Mouse (Mus musculus) Patski (cell line): Measurements from ENCODE around the gene Hrk. TPM values are rescaled to one million over a fixed set of nuclear protein-coding genes. Genes with fewer than 3 reads are reported as not detected.

ENCODE experiments used
- ATAC-seq: fragments of 100-300 bp; one replicate; pipeline ENCODE4 v1.8.0; 2021
- CTCF ChIA-PET: fragments of 350-600 bp; sonication (Branson Sonifier 250); formaldehyde crosslinking; loops from one replicate; lab custom pipeline; 2022; ENCODE audit warnings: inconsistent platforms; lab: Charles Lee
- POLR2A ChIA-PET: fragments of 350-600 bp; sonication (Branson Sonifier 250); formaldehyde crosslinking; loops from one replicate; lab custom pipeline; 2022; ENCODE audit warnings: antibody characterized with exemption, inconsistent platforms; lab: Charles Lee
- DNase-seq: peaks from one replicate; pipeline ENCODE4 v3.0.0-alpha.2; 2011; ENCODE audit warnings: low read depth, low spot score
- H3K27me3 ChIP-seq: fragments of 371-371 bp; one replicate; pipeline ENCODE4 v1.5.1; 2021
- CTCF ChIP-seq: fragments of 100-300 bp; IDR thresholded peaks from one replicate; pipeline ENCODE4 v1.5.1; 2021
- in situ Hi-C: fragments of 300-500 bp; cut with MboI; formaldehyde crosslinking; loops from 3 replicates; pipeline ENCODE4 v1.11.1; 2018; ENCODE audit warnings: low pct_unique_long_range_greater_than_20kb, mixed read lengths
- polyA plus RNA-seq: library from polyadenylated mRNA; unstranded; gene quantifications from one replicate; pipeline ENCODE4 v1.2.3, GENCODE M21; 2021

The Hrk gene
- 0.14 TPM for polyA plus RNA-seq

DNA sequence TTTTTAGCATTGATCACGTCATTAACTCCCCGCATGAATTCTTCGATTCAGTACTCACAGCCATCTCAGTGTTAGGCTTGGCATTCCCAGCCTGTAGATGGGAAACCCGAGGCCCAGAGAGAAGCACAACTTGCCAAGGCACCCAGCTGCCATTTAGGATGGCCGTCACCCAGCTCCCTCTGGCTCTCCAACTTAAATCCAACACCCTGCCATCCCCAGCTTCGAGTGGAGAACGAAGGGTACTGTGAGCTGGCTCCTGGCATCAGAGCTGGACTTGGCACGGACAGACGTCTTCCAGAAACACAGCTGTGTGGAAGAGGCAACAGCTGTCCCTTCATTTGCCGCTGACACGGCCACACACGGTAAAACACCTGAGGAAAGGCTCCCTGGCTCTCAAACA lies at the start of gene Hrk:
Hrk (plus strand) TSS at position 68 of the 400 bp plus-strand sequence.
- CTCF ChIA-PET: no interaction called here
- H3K27me3 ChIP-seq: peaks cover 35% of the 10 kb centered on the region
- no peak for DNase-seq

DNA sequence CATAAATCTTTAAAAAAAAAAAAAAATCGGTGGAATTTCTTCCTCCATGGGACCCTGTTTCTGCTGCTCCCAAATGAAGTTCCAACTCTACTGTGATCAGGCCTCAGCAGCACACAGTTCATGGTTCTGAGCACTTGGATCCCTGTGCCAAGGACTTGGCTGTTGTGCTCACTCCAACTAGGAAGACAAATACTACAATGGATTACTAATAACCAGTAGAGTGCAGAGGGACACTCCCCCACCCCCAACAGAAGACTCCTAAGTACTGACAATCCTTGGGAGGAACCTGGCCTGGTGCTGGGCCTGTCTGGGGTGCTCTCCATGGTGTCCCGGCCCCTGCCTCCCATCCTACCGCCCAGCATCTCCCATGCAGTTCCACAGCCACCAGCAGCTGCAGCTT lies 46.1 kb upstream of the Hrk start:
- ATAC-seq (no peak), DNase-seq (no peak)
- no peak for TF ChIP-seq CTCF
- in situ Hi-C loops: no loop called here
- ChIA-PET CTCF (no interaction called here), POLR2A (no interaction called here)
- H3K27me3 ChIP-seq: no peaks in the 10 kb centered on the region

More for the DNA sequence above, at the start of gene Hrk:
- no peak for TF ChIP-seq CTCF
- no peak for ATAC-seq
- POLR2A ChIA-PET: no interaction called here
- in situ Hi-C loops: no loop called here

- DNase-seq (no peak), ATAC-seq (no peak)
- in situ Hi-C loops: no loop called here
- no peak for TF ChIP-seq CTCF
- POLR2A ChIA-PET: no interaction called here
- CTCF ChIA-PET: no interaction called here
- H3K27me3 ChIP-seq: no peaks in the 10 kb centered on the region
Measured at GRCm38 (mm10) chr5:118118922-118119321, 45.5 kb upstream of the Hrk start.

DNA sequence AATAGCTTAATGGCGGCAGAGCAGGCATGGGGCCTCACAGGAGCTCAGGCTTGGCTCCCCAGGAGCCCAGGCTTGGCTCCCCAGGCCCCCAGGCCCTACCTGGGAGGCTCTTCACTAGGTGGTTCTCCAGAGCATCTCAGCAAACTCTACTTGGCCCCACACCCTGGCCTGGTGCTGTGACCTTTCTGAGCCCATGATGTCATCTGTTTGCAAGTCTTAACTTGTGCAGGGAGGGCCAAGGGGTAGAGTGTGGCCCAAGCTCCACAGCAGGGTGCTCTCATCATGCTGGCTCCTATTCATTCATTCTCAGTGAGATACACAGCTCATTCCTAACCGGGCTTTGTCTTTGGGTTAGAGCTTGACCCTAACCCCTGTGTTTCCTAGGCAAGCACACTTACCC lies 43.8 kb upstream of the Hrk start:
- DNase-seq: no peak
- no peak for TF ChIP-seq CTCF
- no peak for ATAC-seq
- ChIA-PET CTCF (interaction anchor here (1.0 to 1.3 kb wide), 2 partner anchors 13 to 33 kb away, joined by 3 to 5 read pairs; no protein-coding TSS in a partner anchor), POLR2A (no interaction called here)
- in situ Hi-C loops: no loop called here
- no peaks in the 10 kb centered on the region for H3K27me3 ChIP-seq

- no peak for TF ChIP-seq CTCF
- H3K27me3 ChIP-seq: no peaks in the 10 kb centered on the region
- in situ Hi-C loops: no loop called here
- POLR2A ChIA-PET: no interaction called here
- DNase-seq (no peak), ATAC-seq (no peak)
- CTCF ChIA-PET: interaction anchor here (0.9 kb wide), 1 partner anchor 10 kb away, joined by 3 read pairs; no protein-coding TSS in a partner anchor
Measured at GRCm38 (mm10) chr5:118121928-118122327, 42.5 kb upstream of the Hrk start.

DNA sequence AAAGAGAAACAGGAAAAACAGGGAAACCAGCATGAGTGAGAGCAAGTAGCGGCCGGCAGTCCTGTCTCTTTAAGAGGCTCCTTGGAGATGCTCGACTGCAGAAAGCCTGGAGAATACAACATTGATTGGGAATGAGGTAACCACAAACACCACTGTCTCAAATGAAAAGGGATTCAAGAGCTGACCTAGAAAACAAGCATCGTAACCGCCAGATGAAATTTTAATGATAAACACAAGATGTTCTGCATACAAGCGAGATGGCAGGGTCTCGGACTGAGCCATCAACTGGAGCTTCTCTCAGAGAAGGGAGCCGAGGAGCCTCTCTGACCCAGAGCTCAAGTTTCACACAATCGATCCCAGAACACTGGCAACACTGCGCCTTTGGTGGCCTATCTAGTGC lies 41.4 kb upstream of the Hrk start:
- ChIA-PET CTCF (interaction anchor here (1.2 kb wide), 1 partner anchor 11 kb away, joined by 5 read pairs; no protein-coding TSS in a partner anchor), POLR2A (no interaction called here)
- DNase-seq (no peak), ATAC-seq (no peak)
- in situ Hi-C loops: no loop called here
- no peak for TF ChIP-seq CTCF
- no peaks in the 10 kb centered on the region for H3K27me3 ChIP-seq

DNA sequence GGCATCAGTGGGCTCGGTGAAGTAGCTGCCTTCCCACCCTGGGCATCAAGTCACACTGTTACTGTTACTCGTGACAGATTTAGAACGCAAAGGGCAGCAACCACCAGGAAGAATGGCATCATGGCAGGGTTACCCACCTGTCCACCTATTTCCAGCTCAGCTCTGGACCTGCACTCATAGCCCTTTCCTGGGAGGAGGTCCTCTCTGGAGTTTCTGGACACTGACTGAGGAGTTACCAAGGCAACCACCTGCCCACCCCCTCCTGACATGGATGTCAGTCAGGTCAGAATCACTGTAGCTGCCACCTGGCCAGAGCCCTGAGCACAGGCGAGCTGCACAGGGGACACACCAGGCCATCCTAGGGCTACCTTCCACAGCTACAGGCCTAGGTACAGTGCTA lies 37.8 kb upstream of the Hrk start:
- DNase-seq: no peak
- in situ Hi-C loops: no loop called here
- TF ChIP-seq CTCF: no peak
- no peak for ATAC-seq
- ChIA-PET CTCF (interaction anchor here (1.1 to 1.3 kb wide), 2 partner anchors 10 to 11 kb away, joined by 3 read pairs; no protein-coding TSS in a partner anchor), POLR2A (interaction anchor here (0.5 kb wide), 1 partner anchor 867 kb away, joined by 3 read pairs; no protein-coding TSS in a partner anchor)
- H3K27me3 ChIP-seq: no peaks in the 10 kb centered on the region

DNA sequence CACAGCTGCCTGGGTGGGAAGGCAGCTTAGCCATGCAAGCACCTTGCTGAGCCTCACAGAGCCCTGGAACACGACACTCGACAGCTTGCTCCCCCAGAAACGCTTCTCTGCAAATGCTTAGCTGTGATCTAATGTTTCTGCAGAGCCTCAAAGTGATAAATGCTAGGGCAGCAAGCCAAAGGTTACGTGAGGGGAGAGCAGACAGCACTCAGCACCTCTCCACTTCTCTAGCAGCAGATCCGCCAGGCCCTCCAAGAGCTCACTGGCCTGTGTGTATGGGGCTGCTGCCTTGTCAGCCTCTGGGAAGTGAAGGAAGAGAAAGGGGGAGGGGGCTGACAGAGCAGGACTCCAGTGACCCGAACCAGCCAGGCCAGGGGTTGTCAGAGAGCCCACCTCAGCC lies 36.2 kb upstream of the Hrk start:
- TF ChIP-seq CTCF: no peak
- ATAC-seq (no peak), DNase-seq (no peak)
- H3K27me3 ChIP-seq: no peaks in the 10 kb centered on the region
- in situ Hi-C loops: no loop called here
- ChIA-PET POLR2A (no interaction called here), CTCF (no interaction called here)

DNA sequence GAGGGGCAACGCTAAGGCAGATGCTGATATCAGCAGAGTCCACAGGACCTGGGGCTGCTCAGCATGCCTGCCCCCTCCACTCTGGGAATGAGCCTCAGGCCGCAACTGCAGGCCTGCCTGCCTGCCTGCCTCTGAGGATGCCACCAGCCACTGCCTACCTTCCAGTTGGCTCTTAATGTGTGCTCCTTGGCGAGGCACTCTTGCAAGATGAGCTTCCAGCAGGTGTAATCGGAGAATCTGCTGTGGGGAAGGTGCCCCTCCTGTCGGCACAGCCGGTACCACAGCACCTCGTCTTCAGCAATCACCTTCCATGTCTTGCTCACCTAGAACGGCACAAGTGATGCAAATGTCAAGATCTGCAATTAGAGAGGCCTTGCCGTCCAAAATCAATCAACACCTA lies 35.8 kb upstream of the Hrk start:
- in situ Hi-C loops: no loop called here
- CTCF ChIA-PET: no interaction called here
- DNase-seq: no peak
- no peaks in the 10 kb centered on the region for H3K27me3 ChIP-seq
- POLR2A ChIA-PET: no interaction called here
- TF ChIP-seq CTCF: no peak
- ATAC-seq: no peak

DNA sequence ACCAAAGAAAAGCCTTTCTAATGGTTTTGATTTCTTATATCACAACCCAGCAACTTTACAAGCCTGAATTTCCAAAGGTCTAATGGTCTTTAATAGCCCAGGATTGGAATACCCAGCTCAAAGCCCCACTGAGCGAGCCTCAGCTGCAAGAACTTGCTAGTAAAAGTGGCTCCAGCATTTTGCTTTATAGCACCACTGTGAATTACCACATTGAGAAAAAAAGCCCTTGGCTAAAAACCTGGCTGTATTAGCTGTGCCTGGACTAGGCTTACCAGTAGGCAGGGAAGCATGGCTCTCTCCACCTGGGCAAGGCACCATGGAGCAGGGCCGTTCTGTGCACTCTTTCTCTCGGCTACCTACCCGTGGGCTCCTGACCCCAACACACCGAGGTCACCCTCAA lies 28.1 kb upstream of the Hrk start:
- DNase-seq (no peak), ATAC-seq (no peak)
- ChIA-PET POLR2A (no interaction called here), CTCF (interaction anchor here (1.0 kb wide), 1 partner anchor 67 kb away, joined by 3 read pairs; no protein-coding TSS in a partner anchor)
- no peaks in the 10 kb centered on the region for H3K27me3 ChIP-seq
- TF ChIP-seq CTCF: no peak
- in situ Hi-C loops: no loop called here

- TF ChIP-seq CTCF: no peak
- in situ Hi-C loops: no loop called here
- POLR2A ChIA-PET: no interaction called here
- no peaks in the 10 kb centered on the region for H3K27me3 ChIP-seq
- DNase-seq (no peak), ATAC-seq (no peak)
- CTCF ChIA-PET: interaction anchor here (1.2 kb wide), 1 partner anchor 10 kb away, joined by 3 read pairs; no protein-coding TSS in a partner anchor
Measured at GRCm38 (mm10) chr5:118139630-118140029, 24.8 kb upstream of the Hrk start.

GRCm38 (mm10) chr5:118142471-118142870 lies 22.0 kb upstream of the Hrk start:
- CTCF ChIA-PET: interaction anchor here (1.3 kb wide), 1 partner anchor 12 kb away, joined by 3 read pairs; no protein-coding TSS in a partner anchor

More at GRCm38 (mm10) chr5:118142471-118142870, 22.0 kb upstream of the Hrk start:
- POLR2A ChIA-PET: no interaction called here
- in situ Hi-C loops: no loop called here
- no peak for TF ChIP-seq CTCF
- H3K27me3 ChIP-seq: no peaks in the 10 kb centered on the region
- no peak for DNase-seq
- no peak for ATAC-seq
